Comparison of ENCODE assay signal across 9 mouse cellular contexts in genomic region chr6:99200656-99201055, GRCm38 (mm10).
DNase-seq lines count a peak whose midpoint lies in the region; ATAC-seq and TF ChIP-seq lines count a peak whose summit lies in the region.
"Had no signal": no experiment of that assay in that cellular context is flagged by ENCODE, and none has a peak within 500 bp of the region (broad histone marks: within the 10 kb centered on the region; RNA-seq: fewer than 3 reads in every experiment).

No protein-coding gene starts in this region.

- H3K4me3 ChIP-seq in lung, postnatal 0 days (ENCODE audit: low read depth, low read length) = no peak overlapping the region
- no peak overlapping the region for H3K4me3 ChIP-seq in lung, adult 2 months (replicated peaks; ENCODE audit: extremely low read depth, low read depth, low read length)
- H3K4me3 ChIP-seq in forebrain, embryonic 15.5 days = no peak overlapping the region
- H3K4me3 ChIP-seq in hindbrain, postnatal 0 days (ENCODE audit: low read length) = no peak overlapping the region
- no peak overlapping the region for H3K4me3 ChIP-seq in stomach, embryonic 16.5 days (replicated peaks; ENCODE audit: low read length)

- no peak overlapping the region for H3K4me2 ChIP-seq in lung, postnatal 0 days (replicated peaks; ENCODE audit: low read depth, low read length)
- peak overlapping the region; percentile 18 for H3K4me2 ChIP-seq in forebrain, embryonic 15.5 days (replicated peaks)
- 0 out of 2 replicates have a peak overlapping the region, but pooled peaks have one; percentile 7 for H3K4me2 ChIP-seq in hindbrain, postnatal 0 days (ENCODE audit: low read depth, low read length)
- no peak overlapping the region for H3K4me2 ChIP-seq in stomach, embryonic 16.5 days (ENCODE audit: low read depth, low read length)

- TF ChIP-seq CTCF in lung, postnatal 0 days (IDR thresholded peaks at IDR 0.05) = peak; percentile 24; the same call in 1 of the 2 replicates
- TF ChIP-seq CTCF in lung, adult 2 months (IDR thresholded peaks at IDR 0.05; ENCODE audit: insufficient read depth, low read length) = no peak
- TF ChIP-seq CTCF in hindbrain, postnatal 0 days (IDR thresholded peaks at IDR 0.05; ENCODE audit: low read depth) = no peak

- WGBS in lung, postnatal 0 days = 20% methylated on average over 11 of the region's 11 CpGs
- 55% methylated on average over 11 of the region's 11 CpGs for WGBS in lung, adult 2 months
- 4% methylated on average over 11 of the region's 11 CpGs for WGBS in forebrain, embryonic 15.5 days
- WGBS in hindbrain, postnatal 0 days = 25% methylated on average over 11 of the region's 11 CpGs
- WGBS in stomach, embryonic 16.5 days = 27% methylated on average over 11 of the region's 11 CpGs

- no peak overlapping the region for H3K27ac ChIP-seq in lung, postnatal 0 days (ENCODE audit: low read length)
- H3K27ac ChIP-seq in forebrain, embryonic 15.5 days (replicated peaks) = peak overlapping the region; percentile 42; the same call in 1 of the 2 replicates
- H3K27ac ChIP-seq in hindbrain, postnatal 0 days = no peak overlapping the region
- no peak overlapping the region for H3K27ac ChIP-seq in stomach, embryonic 16.5 days (ENCODE audit: low read length)

- no peak for TF ChIP-seq POLR2A in lung, adult 2 months (IDR thresholded peaks at IDR 0.05; ENCODE audit: borderline replicate concordance, extremely low read depth, low read depth, low read length)

- TF ChIP-seq EP300 in lung, postnatal 0 days (IDR thresholded peaks at IDR 0.05) = no peak

- peaks cover 16% of the 10 kb centered on the region for H3K4me1 ChIP-seq in lung, postnatal 0 days (ENCODE audit: insufficient read depth, low read depth, low read length)
- peaks cover 6% of the 10 kb centered on the region; the same call in 1 of the 2 replicates for H3K4me1 ChIP-seq in lung, adult 2 months (ENCODE audit: control insufficient read depth, insufficient read depth, low read length)
- peaks cover 49% of the 10 kb centered on the region for H3K4me1 ChIP-seq in forebrain, embryonic 15.5 days
- H3K4me1 ChIP-seq in hindbrain, postnatal 0 days (ENCODE audit: insufficient read depth, low read length) = 0 out of 2 replicates have a peak, but pooled peaks cover 10% of the 10 kb centered on the region
- peaks cover 30% of the 10 kb centered on the region for H3K4me1 ChIP-seq in stomach, embryonic 16.5 days (ENCODE audit: control insufficient read depth, insufficient read depth, low read length)

- no peak for ATAC-seq in lung, postnatal 0 days
- ATAC-seq in forebrain, embryonic 15.5 days (replicated peaks) = no peak
- no peak for ATAC-seq in hindbrain, postnatal 0 days
- no peak for ATAC-seq in stomach, embryonic 16.5 days (ENCODE audit: insufficient read depth, low FRiP score)

- H3K9ac ChIP-seq in lung, postnatal 0 days (replicated peaks; ENCODE audit: low read depth) = no peak overlapping the region
- no peak overlapping the region for H3K9ac ChIP-seq in forebrain, embryonic 15.5 days (replicated peaks)
- H3K9ac ChIP-seq in hindbrain, postnatal 0 days (replicated peaks; ENCODE audit: low read length) = no peak overlapping the region
- 0 out of 2 replicates have a peak overlapping the region, but pooled peaks have one; percentile 9 for H3K9ac ChIP-seq in stomach, embryonic 16.5 days (ENCODE audit: low read length)

- H3K9me3 ChIP-seq in lung, postnatal 0 days (ENCODE audit: low read length) = no peaks in the 10 kb centered on the region
- no peaks in the 10 kb centered on the region for H3K9me3 ChIP-seq in forebrain, embryonic 15.5 days
- no peaks in the 10 kb centered on the region for H3K9me3 ChIP-seq in hindbrain, postnatal 0 days (ENCODE audit: low read length)
- no peaks in the 10 kb centered on the region for H3K9me3 ChIP-seq in stomach, embryonic 16.5 days (replicated peaks; ENCODE audit: control insufficient read depth, low read length)

- H3K36me3 ChIP-seq in lung, postnatal 0 days (ENCODE audit: insufficient read depth, low read length) = no peaks in the 10 kb centered on the region
- no peaks in the 10 kb centered on the region for H3K36me3 ChIP-seq in forebrain, embryonic 15.5 days
- H3K36me3 ChIP-seq in hindbrain, postnatal 0 days (ENCODE audit: insufficient read depth, low read length) = no peaks in the 10 kb centered on the region
- no peaks in the 10 kb centered on the region for H3K36me3 ChIP-seq in stomach, embryonic 16.5 days (ENCODE audit: control insufficient read depth, insufficient read depth, low read length)

- H3K27me3 ChIP-seq in lung, postnatal 0 days (replicated peaks; ENCODE audit: insufficient read depth, low read length) = no peaks in the 10 kb centered on the region
- no peaks in the 10 kb centered on the region for H3K27me3 ChIP-seq in forebrain, embryonic 15.5 days
- H3K27me3 ChIP-seq in hindbrain, postnatal 0 days (ENCODE audit: insufficient read depth, low read length) = no peaks in the 10 kb centered on the region; the same call in 1 of the 2 replicates
- no peaks in the 10 kb centered on the region for H3K27me3 ChIP-seq in stomach, embryonic 16.5 days (ENCODE audit: control insufficient read depth, insufficient read depth, low read length)
- H3K27me3 ChIP-seq: Patski had no signal

- peak; percentile 38 for DNase-seq in lung, postnatal 0 days (ENCODE audit: low spot score)
- DNase-seq in lung, adult 2 months = no peak
- peak; percentile 38 for DNase-seq in hindbrain, postnatal 0 days (ENCODE audit: low spot score)
- DNase-seq in left cerebral cortex, adult 9 months (ENCODE audit: low spot score in 2 of 2) = no peak
- no peak for DNase-seq in urinary bladder, postnatal 14 days (ENCODE audit: low spot score)
- DNase-seq in urinary bladder, adult 2 months (ENCODE audit: low spot score) = no peak

Comparison
In these comparisons a context has a peak if more than half of its experiments do, and no peak if none do; other contexts are left out.
1. DNase-seq: peak in lung, postnatal 0 days (single experiment) and hindbrain, postnatal 0 days (single experiment); none in lung, adult 2 months (single experiment), left cerebral cortex, adult 9 months (0 of 2), urinary bladder, postnatal 14 days (single experiment) and urinary bladder, adult 2 months (single experiment).
2. H3K4me2 ChIP-seq: peak in forebrain, embryonic 15.5 days (single experiment) and hindbrain, postnatal 0 days (single experiment); none in lung, postnatal 0 days (single experiment) and stomach, embryonic 16.5 days (single experiment).